Mouse (Mus musculus): ENCODE measurements at regions not wholly inside any gene's neighbourhood (a gene's known extent, or its start where the extent isn't known, plus 50 kb on each side); places are given as distances from the start of the nearest gene placed in this dataset.

DNA sequence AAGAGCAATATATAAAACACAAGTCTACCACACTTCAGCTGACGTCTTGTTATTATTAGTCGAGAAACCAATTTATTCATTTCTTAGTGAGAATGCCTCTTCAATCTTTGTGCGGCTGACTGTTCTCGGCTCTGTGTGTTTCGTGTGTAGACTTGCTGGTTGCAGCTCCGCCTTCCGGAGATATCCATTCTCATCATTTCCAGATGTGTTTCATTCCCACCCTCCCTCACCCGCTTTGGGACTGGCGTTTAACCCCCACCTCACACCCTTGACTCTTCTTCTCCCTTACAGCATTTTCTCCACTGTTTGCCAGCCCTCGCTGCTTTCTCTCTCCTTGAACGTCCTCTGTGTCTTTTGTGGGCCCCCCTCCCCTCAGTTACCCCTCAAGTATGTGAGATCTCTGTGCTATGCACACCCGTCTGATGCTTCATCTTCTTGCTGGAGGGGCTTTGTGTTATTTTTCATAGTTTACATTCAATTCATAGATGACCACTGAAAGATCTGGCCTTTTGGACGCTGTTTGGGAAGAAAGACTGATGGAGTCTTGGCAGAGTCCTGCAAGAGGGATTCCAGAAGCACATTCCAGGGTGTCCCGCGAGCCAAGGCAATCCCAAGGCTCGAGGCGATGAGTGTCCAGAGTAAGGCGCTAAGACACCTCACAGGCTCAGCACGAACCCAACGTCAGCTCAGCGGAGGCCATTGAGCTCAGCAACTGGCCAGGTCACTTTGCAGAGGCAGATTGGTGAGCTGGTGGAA is 121.9 kb upstream of the Arglu1 start:
- no peak for ATAC-seq (ENCODE audit: extremely low read depth, insufficient number of reproducible peaks, low FRiP score, poor library complexity, severe bottlenecking)

DNA sequence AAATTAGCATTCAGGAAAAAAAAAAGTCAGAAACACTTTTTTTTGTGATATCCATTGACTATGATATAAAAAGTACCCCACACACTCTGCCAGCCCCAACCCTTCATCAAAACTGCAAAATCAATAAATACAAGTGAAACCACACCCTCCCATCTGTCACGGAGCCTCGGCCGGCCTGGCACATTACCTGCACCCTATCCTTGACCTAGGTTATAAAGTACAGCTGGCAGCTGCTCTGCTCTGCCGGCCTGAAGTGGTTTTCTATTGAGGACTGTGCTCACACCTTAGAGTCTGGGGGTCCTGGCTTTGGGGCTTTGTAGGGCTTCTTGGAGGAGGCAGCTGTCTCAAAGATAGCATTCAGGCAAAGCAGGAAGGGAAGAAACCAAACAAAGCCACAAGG is 120.6 kb upstream of the Arglu1 start:
- ATAC-seq (ENCODE audit: extremely low read depth, insufficient number of reproducible peaks, low FRiP score, poor library complexity, severe bottlenecking) = no peak

DNA sequence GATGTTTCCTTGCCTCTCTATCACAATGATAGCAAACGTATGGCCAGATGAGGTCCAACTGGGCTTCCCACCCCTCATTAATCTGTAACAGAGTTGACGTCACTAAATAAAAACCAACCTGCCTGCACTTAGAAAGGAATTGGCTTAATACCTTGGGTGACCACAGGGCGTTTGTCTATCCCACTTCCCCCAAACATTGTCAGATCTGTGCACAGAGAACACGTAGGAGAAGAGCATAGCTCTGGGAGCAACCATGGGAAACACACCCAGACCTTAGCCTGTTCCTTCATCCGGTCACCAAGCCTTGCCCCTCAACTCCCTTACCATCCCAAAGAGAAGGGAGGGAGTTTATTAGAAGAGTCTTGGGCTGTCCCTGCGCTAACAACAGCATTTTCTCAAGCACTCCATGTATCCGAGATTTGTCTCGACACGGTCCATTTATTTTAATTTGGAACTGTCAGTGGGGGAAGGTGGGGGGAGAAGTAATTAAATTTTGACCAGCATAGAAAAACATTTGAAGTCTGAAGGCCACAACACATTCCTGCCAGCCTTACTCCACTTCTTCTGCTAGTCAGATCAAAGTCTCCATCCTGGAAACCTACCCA is 119.6 kb upstream of the Arglu1 start:
- ATAC-seq (ENCODE audit: extremely low read depth, insufficient number of reproducible peaks, low FRiP score, poor library complexity, severe bottlenecking) = no peak

DNA sequence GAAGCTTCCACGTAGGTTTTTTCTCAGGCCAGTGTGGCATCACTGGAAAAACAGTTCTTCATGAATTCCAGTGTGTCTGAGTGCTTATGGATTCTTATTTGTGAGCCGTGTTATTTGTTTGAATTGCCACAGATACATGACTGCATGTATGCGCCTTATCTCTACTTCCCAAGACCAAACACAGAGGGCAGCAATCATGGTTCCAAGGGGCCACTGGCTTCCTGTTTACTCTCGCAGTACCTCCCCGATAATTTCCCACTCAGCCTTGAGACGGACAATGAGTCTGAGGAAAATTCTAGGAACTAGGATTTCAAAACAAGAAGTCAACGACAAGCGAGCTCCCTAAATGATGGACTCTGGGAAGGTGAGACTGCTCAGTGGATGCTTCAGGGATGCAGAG is 119.0 kb upstream of the Arglu1 start:
- no peak for ATAC-seq (ENCODE audit: extremely low read depth, insufficient number of reproducible peaks, low FRiP score, poor library complexity, severe bottlenecking)

DNA sequence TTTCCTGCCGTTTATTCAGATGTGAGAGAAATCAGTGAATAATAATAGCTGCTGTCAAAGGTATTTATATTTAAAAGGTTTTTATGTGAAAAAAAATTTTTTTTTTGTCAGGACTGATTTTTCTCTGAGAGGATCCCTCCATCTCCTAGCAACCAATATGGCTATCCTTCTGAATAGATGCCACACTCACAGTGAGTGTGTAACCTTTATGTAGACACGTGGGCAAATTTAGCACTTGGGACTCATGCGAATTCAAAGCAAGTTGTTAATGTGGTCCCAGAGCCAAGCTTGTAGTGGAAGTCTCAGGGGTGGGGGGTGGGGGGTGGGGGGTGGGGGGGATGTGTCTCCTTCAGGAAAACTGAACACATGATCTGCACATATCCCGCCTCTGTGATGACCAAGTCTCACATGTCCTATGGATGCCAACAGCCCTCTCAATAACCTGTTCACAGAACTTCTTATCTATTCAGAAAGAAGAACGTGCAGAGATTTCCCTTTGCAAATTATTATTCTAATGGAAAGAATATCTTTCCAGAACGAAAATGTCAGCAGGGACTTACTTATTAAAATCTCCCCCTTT is 112.5 kb upstream of the Arglu1 start:
- ATAC-seq (ENCODE audit: extremely low read depth, insufficient number of reproducible peaks, low FRiP score, poor library complexity, severe bottlenecking) = no peak

DNA sequence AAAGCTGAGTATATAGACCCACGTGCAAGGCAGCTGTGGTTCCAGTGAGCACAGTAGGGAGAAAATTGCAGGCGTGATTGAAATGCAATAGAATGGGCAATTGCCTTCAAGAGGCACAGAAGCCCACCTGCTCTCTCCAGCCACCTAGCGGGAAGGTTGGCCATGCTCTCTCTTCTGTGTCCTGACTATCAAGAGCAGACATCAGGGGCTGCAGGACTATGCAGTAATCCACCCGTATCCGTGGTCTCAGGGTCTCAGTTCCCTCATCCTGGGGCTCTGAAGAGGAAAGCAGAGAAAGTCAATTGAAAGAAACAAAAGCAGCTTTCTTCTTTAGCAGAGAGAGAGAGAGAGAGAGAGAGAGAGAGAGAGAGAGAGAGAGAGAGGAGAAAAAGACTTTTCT is 112.0 kb upstream of the Arglu1 start:
- ATAC-seq (ENCODE audit: extremely low read depth, insufficient number of reproducible peaks, low FRiP score, poor library complexity, severe bottlenecking) = no peak

DNA sequence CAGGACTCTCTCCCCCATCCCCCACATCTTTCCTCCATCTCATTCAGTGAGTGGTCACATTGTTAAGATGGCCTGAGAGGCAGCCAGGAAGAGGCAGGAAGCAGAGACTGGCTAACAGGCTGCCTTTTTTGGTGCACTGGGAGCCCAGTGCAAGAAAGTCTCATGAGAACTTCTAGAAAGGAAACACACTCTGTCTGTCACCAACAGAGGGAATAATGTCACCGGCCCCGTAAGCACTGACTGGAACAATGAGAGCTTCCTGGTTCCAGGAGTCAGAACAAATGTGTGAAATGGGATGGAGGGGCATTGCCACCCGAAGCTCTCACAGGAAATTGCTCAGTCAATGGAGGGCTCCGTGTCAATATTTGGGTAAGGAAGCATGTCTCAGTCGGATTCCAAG is 111.3 kb upstream of the Arglu1 start:
- ATAC-seq (ENCODE audit: extremely low read depth, insufficient number of reproducible peaks, low FRiP score, poor library complexity, severe bottlenecking) = no peak

DNA sequence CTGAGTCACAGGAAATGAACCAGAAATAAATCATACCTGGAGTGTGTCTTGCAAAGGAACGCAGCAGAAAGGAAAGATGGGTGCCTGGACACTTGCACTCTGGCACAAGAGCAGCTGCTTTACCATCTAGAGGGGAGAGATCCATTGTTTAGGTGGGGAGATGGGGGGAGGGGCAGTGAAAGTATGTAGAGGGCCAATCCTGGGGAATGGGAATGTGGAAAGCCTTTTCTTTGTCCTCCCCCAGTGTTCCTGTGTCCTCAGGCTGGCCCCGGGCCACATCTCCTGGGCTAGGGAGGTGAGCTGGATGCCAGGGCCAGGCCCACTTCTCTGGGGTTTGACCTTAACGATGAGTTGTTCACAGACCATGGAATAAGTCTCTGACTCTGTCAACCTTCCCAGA is 107.2 kb upstream of the Arglu1 start:
- no peak for ATAC-seq (ENCODE audit: extremely low read depth, insufficient number of reproducible peaks, low FRiP score, poor library complexity, severe bottlenecking)

DNA sequence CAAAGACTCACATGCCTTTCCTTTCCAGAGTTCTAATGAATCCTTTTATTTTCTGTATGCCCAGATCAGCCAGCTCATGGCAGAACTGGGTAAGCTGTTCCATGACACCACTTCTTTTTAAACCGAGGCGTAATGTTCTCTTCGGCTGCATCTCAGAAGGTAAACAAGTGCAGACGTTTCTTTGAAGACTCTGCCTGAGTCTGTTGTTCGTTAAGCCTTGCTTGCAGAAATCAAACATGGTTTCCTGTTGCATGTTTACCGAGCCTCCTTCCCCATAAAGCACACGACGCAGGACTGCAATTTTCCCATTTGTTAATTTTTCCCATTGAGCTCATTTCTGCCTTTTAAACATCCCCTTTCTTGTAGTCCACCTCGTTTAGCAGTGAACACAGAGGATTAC is 106.6 kb upstream of the Arglu1 start:
- ATAC-seq (ENCODE audit: extremely low read depth, insufficient number of reproducible peaks, low FRiP score, poor library complexity, severe bottlenecking) = no peak

DNA sequence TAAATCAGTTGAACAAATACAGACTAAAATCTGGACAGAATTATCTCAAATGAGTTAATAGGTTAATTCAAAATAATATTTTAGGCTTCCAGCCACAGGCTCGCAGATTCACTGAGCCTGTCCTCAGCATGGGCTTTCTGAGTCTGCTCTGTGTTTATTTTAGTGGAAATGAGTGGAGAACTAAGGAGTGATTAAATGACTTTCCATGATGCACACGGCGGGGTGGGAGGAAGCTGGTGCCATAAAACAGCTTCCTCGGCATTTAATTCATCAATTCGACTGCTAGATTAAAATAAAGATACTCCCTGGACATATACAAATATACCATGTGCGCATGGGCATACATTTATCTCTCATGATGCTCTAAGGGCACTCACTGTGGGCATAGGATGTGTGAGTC is 104.4 kb upstream of the Arglu1 start:
- ATAC-seq (ENCODE audit: extremely low read depth, insufficient number of reproducible peaks, low FRiP score, poor library complexity, severe bottlenecking) = no peak

DNA sequence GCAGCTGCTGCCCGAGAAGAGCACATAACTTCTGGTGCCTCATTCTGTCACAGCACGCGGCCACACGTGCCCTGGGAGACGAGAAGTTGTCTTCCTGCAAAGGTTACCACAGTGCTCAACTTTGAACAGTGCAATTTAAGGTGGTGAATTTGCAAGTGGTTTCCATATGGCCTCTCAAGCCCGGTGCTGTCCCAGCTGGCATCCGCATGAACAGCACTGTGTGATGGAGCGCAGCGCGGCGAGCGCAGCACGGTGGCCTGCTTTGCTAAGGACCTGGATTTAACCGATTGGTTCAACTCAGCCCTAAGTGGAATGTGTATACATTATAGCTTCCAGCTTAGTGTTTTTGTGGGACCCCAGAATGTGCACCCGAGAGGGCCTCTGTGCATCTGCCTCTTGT is 89.6 kb upstream of the Arglu1 start:
- no peak for ATAC-seq (ENCODE audit: extremely low read depth, insufficient number of reproducible peaks, low FRiP score, poor library complexity, severe bottlenecking)

DNA sequence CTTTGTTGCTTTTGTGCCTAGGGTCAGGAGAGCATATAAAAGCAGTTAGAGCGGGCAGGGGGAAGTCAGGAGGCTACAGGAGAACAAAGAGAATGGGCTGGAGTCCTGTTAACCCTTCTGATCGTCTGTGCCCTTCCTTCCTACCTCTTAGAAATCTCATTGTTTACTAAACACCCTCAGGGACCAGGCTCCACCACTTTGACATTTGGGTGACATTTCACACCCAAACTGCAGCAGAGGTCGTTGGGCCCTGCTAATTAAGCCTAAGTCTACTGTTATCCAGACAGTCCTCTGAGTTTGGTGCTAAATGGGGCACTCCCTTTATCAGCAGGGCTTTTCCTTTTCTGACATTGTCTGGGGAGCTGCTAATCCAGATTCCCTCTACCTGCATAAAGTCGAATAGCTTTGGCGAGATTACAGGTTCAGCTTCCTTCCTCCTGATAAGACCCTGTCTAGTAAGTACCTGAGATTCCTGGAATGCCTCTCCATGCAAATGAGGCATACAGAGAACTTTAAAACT is 84.2 kb upstream of the Arglu1 start:
- ATAC-seq (ENCODE audit: extremely low read depth, insufficient number of reproducible peaks, low FRiP score, poor library complexity, severe bottlenecking) = no peak

DNA sequence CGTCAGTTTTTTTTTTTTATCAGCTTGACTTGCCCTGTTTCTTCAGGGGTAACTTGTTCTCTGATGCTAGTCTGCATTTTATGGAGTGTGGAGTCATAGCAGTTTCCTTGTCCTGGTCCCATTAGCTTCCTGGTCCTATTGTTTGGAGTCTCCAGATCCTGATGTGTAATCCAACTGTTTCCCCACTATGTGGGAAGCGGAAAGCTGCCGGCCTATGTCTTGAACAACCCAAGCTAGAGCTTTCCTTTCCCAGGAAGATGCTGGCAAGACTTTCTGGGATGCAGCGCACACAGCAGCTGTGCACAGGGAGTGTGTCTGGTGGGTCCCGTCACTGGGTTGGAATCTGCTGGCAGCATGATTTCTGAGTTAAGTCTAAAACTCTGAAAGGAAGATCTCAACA is 82.1 kb upstream of the Arglu1 start:
- no peak for ATAC-seq (ENCODE audit: extremely low read depth, insufficient number of reproducible peaks, low FRiP score, poor library complexity, severe bottlenecking)

DNA sequence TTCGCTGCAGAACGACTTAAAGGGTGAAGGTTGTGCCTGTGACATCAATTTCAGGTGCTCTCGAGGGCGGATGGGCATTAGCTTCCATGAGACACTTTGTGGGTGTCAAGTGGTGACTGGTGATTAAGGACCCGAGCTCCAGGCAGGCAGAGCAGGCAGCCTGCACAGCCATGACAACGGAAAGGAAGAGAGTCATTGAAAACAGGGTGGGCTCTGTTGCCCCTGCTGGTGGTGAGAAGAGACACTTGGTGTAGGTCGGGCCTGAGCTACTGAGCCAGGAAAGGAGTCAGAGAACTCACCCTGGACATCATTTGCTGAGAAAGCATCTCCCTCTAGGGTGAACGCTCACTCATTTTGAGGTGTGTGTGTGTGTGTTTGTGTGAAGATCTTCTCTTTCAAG is 80.1 kb upstream of the Arglu1 start:
- ATAC-seq (ENCODE audit: extremely low read depth, insufficient number of reproducible peaks, low FRiP score, poor library complexity, severe bottlenecking) = no peak

DNA sequence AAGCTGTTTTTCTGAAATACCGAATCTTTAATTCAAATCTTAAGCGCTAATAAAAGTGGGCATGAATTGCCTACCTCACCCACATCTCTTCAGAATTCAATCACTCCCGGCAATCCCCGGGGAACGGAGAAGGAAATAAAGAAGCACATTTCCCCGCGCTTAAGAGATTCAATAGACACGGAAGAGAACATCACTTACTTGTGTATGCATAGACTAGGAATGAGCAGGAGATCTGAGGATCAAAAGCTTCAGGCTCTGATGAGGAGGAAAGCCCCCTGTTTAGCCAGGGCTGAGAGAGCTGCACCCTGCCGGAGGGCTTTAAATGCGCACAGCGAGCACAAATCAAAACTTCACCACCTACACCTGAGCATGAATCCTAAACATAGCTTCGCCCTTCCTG is 72.0 kb upstream of the Arglu1 start:
- ATAC-seq (ENCODE audit: extremely low read depth, insufficient number of reproducible peaks, low FRiP score, poor library complexity, severe bottlenecking) = no peak

DNA sequence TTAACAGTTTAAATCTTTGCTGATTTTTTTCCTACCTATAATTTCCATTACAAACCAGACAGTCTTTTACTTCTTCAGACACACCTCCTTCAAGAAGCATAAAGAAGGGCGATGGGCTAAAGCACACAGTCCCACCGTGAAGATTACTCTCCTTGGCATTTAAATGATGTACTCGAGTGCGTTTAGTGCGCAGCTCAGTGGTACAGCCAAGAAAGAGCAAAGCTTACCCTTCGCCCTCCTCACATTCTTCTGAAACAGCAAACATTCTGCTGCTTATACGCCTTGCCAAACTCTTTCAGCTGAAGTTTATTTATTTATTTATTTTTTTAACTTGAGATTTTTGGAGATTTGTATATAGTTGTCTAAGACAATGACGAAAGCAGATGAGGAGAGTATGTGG is 68.0 kb upstream of the Arglu1 start:
- ATAC-seq (ENCODE audit: extremely low read depth, insufficient number of reproducible peaks, low FRiP score, poor library complexity, severe bottlenecking) = no peak

DNA sequence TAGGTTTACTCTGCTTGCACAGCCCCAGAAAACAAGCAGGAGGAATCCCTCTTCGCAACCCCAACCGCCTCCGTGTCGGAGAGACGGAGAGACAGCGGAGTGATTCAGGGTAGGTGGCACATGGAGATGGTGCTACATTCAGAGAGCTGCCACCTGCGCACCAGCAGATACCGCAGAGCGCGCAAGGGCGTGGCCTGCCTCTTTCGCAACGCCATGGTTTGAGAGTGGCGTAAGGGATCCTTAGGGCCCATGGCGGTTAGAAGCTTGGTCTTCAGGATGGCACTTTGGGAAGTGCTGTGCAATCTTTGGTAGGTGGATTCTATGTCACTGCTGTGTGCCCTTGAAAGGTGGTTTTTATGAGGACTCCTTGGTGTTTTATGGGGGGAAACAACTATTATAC is 60.9 kb upstream of the Arglu1 start:
- ATAC-seq (ENCODE audit: extremely low read depth, insufficient number of reproducible peaks, low FRiP score, poor library complexity, severe bottlenecking) = no peak

DNA sequence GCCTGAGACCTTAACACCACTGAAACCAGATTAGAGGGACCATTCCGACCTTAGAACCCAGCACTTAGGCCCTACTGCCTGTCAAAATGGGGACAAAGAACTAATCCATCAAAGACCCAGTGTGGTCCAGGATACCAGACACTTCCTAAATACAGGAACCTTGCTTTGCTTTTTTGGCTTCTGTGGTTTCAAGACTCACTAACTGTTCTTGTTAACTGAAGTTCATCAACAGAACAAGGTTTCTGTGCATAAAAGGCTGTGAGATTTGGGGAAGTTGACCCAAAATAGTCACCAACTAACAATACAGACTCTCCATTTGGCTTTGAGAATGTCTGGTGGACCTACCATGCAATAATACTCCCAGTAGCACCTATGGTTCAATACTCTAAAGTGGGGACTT is 56.4 kb upstream of the Arglu1 start:
- no peak for ATAC-seq (ENCODE audit: extremely low read depth, insufficient number of reproducible peaks, low FRiP score, poor library complexity, severe bottlenecking)

DNA sequence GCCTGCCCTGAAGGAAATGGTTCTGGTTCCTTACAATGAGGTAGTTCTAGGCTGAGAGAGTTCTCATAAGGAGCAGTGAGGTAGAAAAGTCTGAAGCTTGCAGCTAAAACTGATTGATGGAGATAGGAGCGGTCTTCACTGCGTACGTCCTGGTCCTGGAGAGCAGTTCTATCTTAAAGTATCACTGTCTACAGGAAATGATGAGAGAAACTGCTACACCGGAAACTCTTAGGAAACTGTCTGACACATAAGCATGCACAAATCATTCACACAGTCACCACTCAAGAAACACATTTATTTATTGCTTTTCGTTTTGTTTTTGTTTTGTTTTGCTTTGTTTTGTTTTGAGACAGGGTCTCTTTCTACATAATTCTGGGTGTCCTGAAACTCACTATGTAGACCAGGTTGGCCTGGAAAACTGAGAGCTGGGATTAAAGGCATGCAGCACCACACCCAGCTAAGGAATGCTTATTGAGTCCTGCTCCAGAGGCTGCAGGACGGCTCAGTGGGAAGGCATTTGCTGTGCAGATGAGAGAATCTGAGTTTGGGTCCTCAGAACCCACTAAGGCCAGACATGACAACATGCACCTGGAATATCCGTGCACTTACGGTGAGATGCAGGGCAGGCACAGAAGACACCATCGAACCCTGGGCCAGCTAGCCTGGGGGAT is 55.4 kb upstream of the Arglu1 start:
- no peak for ATAC-seq (ENCODE audit: extremely low read depth, insufficient number of reproducible peaks, low FRiP score, poor library complexity, severe bottlenecking)

Data from neutrophil, adult 5-6 weeks (primary cell).